ENCODE assay signal across 9 mouse cellular contexts in genomic region chr11:51648566-51648965, GRCm38 (mm10). TPM values are rescaled to one million over a fixed set of nuclear protein-coding genes. Genes with fewer than 3 reads are reported as not detected.
DNase-seq lines count a peak whose midpoint lies in the region; ATAC-seq and TF ChIP-seq lines count a peak whose summit lies in the region.
"Had no signal": no experiment of that assay in that cellular context is flagged by ENCODE, and none has a peak within 500 bp of the region (broad histone marks: within the 10 kb centered on the region; RNA-seq: fewer than 3 reads in every experiment).

No protein-coding gene starts in this region.

- no peak for TF ChIP-seq POLR2A in CH12.LX (IDR thresholded peaks at IDR 0.05; ENCODE audit: low read depth, low read length)
- TF ChIP-seq POLR2A in cerebellum, adult 2 months (IDR thresholded peaks at IDR 0.05; ENCODE audit: borderline replicate concordance, insufficient read depth, low read length) = no peak

- TF ChIP-seq EP300 in CH12.LX (IDR thresholded peaks at IDR 0.05; ENCODE audit: low read length) = no peak

- DNase-seq in CH12.LX (ENCODE audit: extremely low read depth) (no peak), NIH3T3 (ENCODE audit: low read depth) (peak; percentile 26)
- DNase-seq in liver, embryonic 13.5 days = no peak
- DNase-seq in retina, postnatal 1 day = peak; percentile 49
- no peak for DNase-seq in cerebellum, adult 2 months
- DNase-seq in ovary, postnatal 10 days (ENCODE audit: low spot score) = no peak

- in situ Hi-C loops in CH12.LX (cut with MboI; ENCODE audit: low pct_ligation_motif_present, low pct_unique_long_range_greater_than_20kb, low sequenced_read_pairs) = no loop called here

- no peaks in the 10 kb centered on the region for H3K27me3 ChIP-seq in CH12.LX (replicated peaks)
- no peaks in the 10 kb centered on the region for H3K27me3 ChIP-seq in heart, embryonic 16.5 days (ENCODE audit: control insufficient read depth, insufficient read depth, low read length)
- H3K27me3 ChIP-seq in liver, embryonic 13.5 days = peaks cover 58% of the 10 kb centered on the region
- no peaks in the 10 kb centered on the region for H3K27me3 ChIP-seq in cerebellum, adult 2 months (ENCODE audit: control insufficient read depth, insufficient read depth, low read length)

- H3K36me3 ChIP-seq in CH12.LX (replicated peaks in 1 of 2; ENCODE audit: control insufficient read depth in 1 of 2, insufficient read depth in 1 of 2, low read length in 1 of 2) = peaks cover 9 to 28% of the 10 kb centered on the region in 2 experiments
- peaks cover 10% of the 10 kb centered on the region for H3K36me3 ChIP-seq in heart, embryonic 16.5 days (ENCODE audit: control insufficient read depth, insufficient read depth)
- 0 out of 2 replicates have a peak, but pooled peaks cover 3% of the 10 kb centered on the region for H3K36me3 ChIP-seq in liver, embryonic 13.5 days

- TF ChIP-seq CTCF in CH12.LX (conservative IDR thresholded peaks at IDR 0.05 in 1 of 2, IDR thresholded peaks at IDR 0.05 in 1 of 2; ENCODE audit: low read depth in 2 of 2, low read length in 2 of 2) = no peak
- TF ChIP-seq CTCF in cerebellum, adult 2 months (IDR thresholded peaks at IDR 0.05; ENCODE audit: borderline replicate concordance, insufficient read depth, low read depth, low read length) = no peak

- H3K9me3 ChIP-seq in CH12.LX (replicated peaks; ENCODE audit: low read length) = peaks cover 8% of the 10 kb centered on the region
- H3K9me3 ChIP-seq in heart, embryonic 16.5 days (replicated peaks; ENCODE audit: control insufficient read depth, low read length) = no peaks in the 10 kb centered on the region
- H3K9me3 ChIP-seq in liver, embryonic 13.5 days (replicated peaks) = no peaks in the 10 kb centered on the region

- peak overlapping the region; percentile 8; the same call in 1 of the 2 replicates for H3K4me2 ChIP-seq in CH12.LX (ENCODE audit: insufficient read depth, low read depth, poor library complexity, severe bottlenecking)
- peak overlapping the region; percentile 87 for H3K4me2 ChIP-seq in heart, embryonic 16.5 days (ENCODE audit: low read depth, low read length)
- no peak overlapping the region for H3K4me2 ChIP-seq in liver, embryonic 13.5 days

- peaks cover 44 to 64% of the 10 kb centered on the region in 2 experiments for H3K4me1 ChIP-seq in CH12.LX (ENCODE audit: control insufficient read depth in 1 of 2, insufficient read depth in 2 of 2)
- peaks cover 35% of the 10 kb centered on the region for H3K4me1 ChIP-seq in heart, embryonic 16.5 days (ENCODE audit: control insufficient read depth, insufficient read depth, low read length)
- peaks cover 39% of the 10 kb centered on the region for H3K4me1 ChIP-seq in liver, embryonic 13.5 days (replicated peaks)
- H3K4me1 ChIP-seq in cerebellum, adult 2 months (ENCODE audit: control insufficient read depth, insufficient read depth, low read length) = 0 out of 2 replicates have a peak, but pooled peaks cover 3% of the 10 kb centered on the region

- peaks cover 6% of the 10 kb centered on the region; the same call in 1 of the 2 replicates for H3K79me2 ChIP-seq in CH12.LX (replicated peaks; ENCODE audit: control insufficient read depth, extremely low read depth, insufficient read depth, poor library complexity, severe bottlenecking)

- no peak for TF ChIP-seq RAD21 in CH12.LX (IDR thresholded peaks at IDR 0.05; ENCODE audit: low read depth, low read length)

- dilution Hi-C loops in CH12.LX (cut with MboI; ENCODE audit: extremely low pct_ligation_motif_present, extremely low pct_unique_long_range_greater_than_20kb, low sequenced_read_pairs) = no loop called here

- no peak overlapping the region for H3K9ac ChIP-seq in CH12.LX (ENCODE audit: insufficient read depth, low read depth)
- peak overlapping the region; percentile 73 for H3K9ac ChIP-seq in heart, embryonic 16.5 days (ENCODE audit: low read length)
- H3K9ac ChIP-seq in liver, embryonic 13.5 days = peak overlapping the region; percentile 17; the same call in 1 of the 2 replicates
- H3K9ac ChIP-seq: liver, embryonic 14.5 days had no signal

- no peak for ATAC-seq in heart, embryonic 16.5 days (replicated peaks; ENCODE audit: extremely low read depth, insufficient read depth, low FRiP score)
- no peak for ATAC-seq in liver, embryonic 13.5 days (ENCODE audit: low read depth)
- no peak for ATAC-seq in frontal cortex, adult (ENCODE audit: low TSS enrichment)

- 17% methylated on average over 3 of the region's 3 CpGs for WGBS in heart, embryonic 16.5 days
- WGBS in liver, embryonic 13.5 days (ENCODE audit: insufficient replicate concordance) = 38% methylated on average over 3 of the region's 3 CpGs
- WGBS in cerebellum, adult 2 months = 28% methylated on average over 3 of the region's 3 CpGs

- H3K4me3 ChIP-seq in CH12.LX (replicated peaks in 1 of 3; ENCODE audit: low read depth in 2 of 3, low read length in 2 of 3, poor library complexity in 1 of 3) = peak overlapping the region in 1 of 3 experiments; percentile 2
- peak overlapping the region; percentile 65 for H3K4me3 ChIP-seq in heart, embryonic 16.5 days (ENCODE audit: low read length)
- H3K4me3 ChIP-seq in liver, embryonic 13.5 days (replicated peaks) = no peak overlapping the region
- H3K4me3 ChIP-seq in cerebellum, adult 2 months (replicated peaks; ENCODE audit: insufficient read depth, low read depth, low read length) = no peak overlapping the region

- H3K27ac ChIP-seq in CH12.LX (ENCODE audit: insufficient read depth, low read depth) = no peak overlapping the region
- H3K27ac ChIP-seq in heart, embryonic 16.5 days (ENCODE audit: low read length) = peak overlapping the region; percentile 28
- no peak overlapping the region for H3K27ac ChIP-seq in liver, embryonic 13.5 days
- H3K27ac ChIP-seq in cerebellum, adult 2 months (ENCODE audit: insufficient read depth, low read length) = no peak overlapping the region
- H3K27ac ChIP-seq: liver, embryonic 14.5 days had no signal

TF ChIP-seq in CH12.LX, 34 proteins besides CTCF, POLR2A, EP300 and RAD21:
- TF ChIP-seq TBP (conservative IDR thresholded peaks at IDR 0.05; ENCODE audit: low read depth, low read length) = no peak
- TF ChIP-seq CHD2 (IDR thresholded peaks at IDR 0.05; ENCODE audit: low read length) = peak; percentile 37; the same call in 1 of the 2 replicates
- no peak for TF ChIP-seq MYC (IDR thresholded peaks at IDR 0.05; ENCODE audit: low read depth, low read length)
- TF ChIP-seq NELFE (IDR thresholded peaks at IDR 0.05; ENCODE audit: low read depth, low read length) = no peak

RNA-seq across cellular contexts. Expression of gene N4bp3, which starts 2.1 kb away (rescaled TPM):
- total RNA-seq in CH12.LX (2012; rRNA removed) = 19.7 and 21.2 TPM in 2 replicates
- total RNA-seq in CH12.LX (2014; rRNA removed) = 17.8 and 19.1 TPM in 2 replicates
- 22.1 and 25.4 TPM in 2 replicates for polyA plus RNA-seq in CH12.LX (2012; ENCODE audit: insufficient read length, low read depth)
- polyA plus RNA-seq in heart, embryonic 16.5 days (2015; fragmentation: Nextera tagmentation; extraction: Ambion mirVana) = 21.6 and 25.8 TPM in 2 replicates
- 3.1 and 3.2 TPM in 2 replicates for polyA plus RNA-seq in liver, embryonic 13.5 days (2015; fragmentation: Nextera tagmentation; extraction: Ambion mirVana)
- 15.3 and 16.7 TPM in 2 replicates for polyA plus RNA-seq in cerebellum, adult 2 months (2012; rRNA removed)

RNA-seq across cellular contexts. Expression of gene D930048N14Rik, which starts 2.2 kb away (rescaled TPM):
- 1.3 and 1.5 TPM in 2 replicates for total RNA-seq in CH12.LX (2012; rRNA removed)
- total RNA-seq in CH12.LX (2014; rRNA removed) = 0.32 and 0.38 TPM in 2 replicates
- 0.78 and 0.81 TPM in 2 replicates for polyA plus RNA-seq in CH12.LX (2012; ENCODE audit: insufficient read length, low read depth)
- polyA plus RNA-seq in heart, embryonic 16.5 days (2015; fragmentation: Nextera tagmentation; extraction: Ambion mirVana) = 1.3 and 1.9 TPM in 2 replicates
- polyA plus RNA-seq in liver, embryonic 13.5 days (2015; fragmentation: Nextera tagmentation; extraction: Ambion mirVana) = 0.29 and 0.49 TPM in 2 replicates
- polyA plus RNA-seq in cerebellum, adult 2 months (2012; rRNA removed) = 3.8 and 4.1 TPM in 2 replicates

RNA-seq across cellular contexts. Expression of gene Rmnd5b, which starts 12.9 kb away (rescaled TPM):
- 46.6 and 46.7 TPM in 2 replicates for total RNA-seq in CH12.LX (2012; rRNA removed)
- 39.0 and 41.1 TPM in 2 replicates for total RNA-seq in CH12.LX (2014; rRNA removed)
- polyA plus RNA-seq in CH12.LX (2012; ENCODE audit: insufficient read length, low read depth) = 59.5 and 60.2 TPM in 2 replicates
- 37.1 and 38.2 TPM in 2 replicates for polyA plus RNA-seq in heart, embryonic 16.5 days (2015; fragmentation: Nextera tagmentation; extraction: Ambion mirVana)
- polyA plus RNA-seq in liver, embryonic 13.5 days (2015; fragmentation: Nextera tagmentation; extraction: Ambion mirVana) = 24.9 and 25.1 TPM in 2 replicates
- 62.3 and 72.9 TPM in 2 replicates for polyA plus RNA-seq in cerebellum, adult 2 months (2012; rRNA removed)

RNA-seq across cellular contexts. Expression of gene Nhp2, which starts 29.0 kb away (rescaled TPM):
- total RNA-seq in CH12.LX (2012; rRNA removed) (489 and 641 TPM in 2 replicates), CH12.LX (2014; rRNA removed) (649 and 722 TPM in 2 replicates)
- polyA plus RNA-seq in CH12.LX (2012; ENCODE audit: insufficient read length, low read depth) = 847 and 914 TPM in 2 replicates
- polyA plus RNA-seq in heart, embryonic 16.5 days (2015; fragmentation: Nextera tagmentation; extraction: Ambion mirVana) = 77.9 and 88.1 TPM in 2 replicates
- 186 and 203 TPM in 2 replicates for polyA plus RNA-seq in liver, embryonic 13.5 days (2015; fragmentation: Nextera tagmentation; extraction: Ambion mirVana)
- 45.2 and 48.4 TPM in 2 replicates for polyA plus RNA-seq in cerebellum, adult 2 months (2012; rRNA removed)

RNA-seq across cellular contexts. Expression of gene 0610009B22Rik, which starts 40.1 kb away (rescaled TPM):
- total RNA-seq in CH12.LX (2012; rRNA removed) (41.8 and 45.1 TPM in 2 replicates), CH12.LX (2014; rRNA removed) (68.1 and 68.5 TPM in 2 replicates)
- polyA plus RNA-seq in CH12.LX (2012; ENCODE audit: insufficient read length, low read depth) = 28.8 and 34.6 TPM in 2 replicates
- 66.3 and 75.5 TPM in 2 replicates for polyA plus RNA-seq in heart, embryonic 16.5 days (2015; fragmentation: Nextera tagmentation; extraction: Ambion mirVana)
- polyA plus RNA-seq in liver, embryonic 13.5 days (2015; fragmentation: Nextera tagmentation; extraction: Ambion mirVana) = 45.2 and 50.6 TPM in 2 replicates
- polyA plus RNA-seq in cerebellum, adult 2 months (2012; rRNA removed) = 47.9 and 48.7 TPM in 2 replicates

Comparison
In these comparisons a context has a peak if more than half of its experiments do, and no peak if none do; other contexts are left out.
1. DNase-seq: peak in NIH3T3 (single experiment) and retina, postnatal 1 day (single experiment); none in CH12.LX (single experiment), liver, embryonic 13.5 days (single experiment), cerebellum, adult 2 months (0 of 2) and ovary, postnatal 10 days (single experiment).